Mouse (Mus musculus): Measurements from ENCODE around the gene Arnt2. TPM values are rescaled to one million over a fixed set of nuclear protein-coding genes. Genes with fewer than 3 reads are reported as not detected.

Arnt2 gene
- total and polyA plus RNA-seq, 3 experiments: 0.03 to 0.27 (median 0.17) TPM

DNA sequence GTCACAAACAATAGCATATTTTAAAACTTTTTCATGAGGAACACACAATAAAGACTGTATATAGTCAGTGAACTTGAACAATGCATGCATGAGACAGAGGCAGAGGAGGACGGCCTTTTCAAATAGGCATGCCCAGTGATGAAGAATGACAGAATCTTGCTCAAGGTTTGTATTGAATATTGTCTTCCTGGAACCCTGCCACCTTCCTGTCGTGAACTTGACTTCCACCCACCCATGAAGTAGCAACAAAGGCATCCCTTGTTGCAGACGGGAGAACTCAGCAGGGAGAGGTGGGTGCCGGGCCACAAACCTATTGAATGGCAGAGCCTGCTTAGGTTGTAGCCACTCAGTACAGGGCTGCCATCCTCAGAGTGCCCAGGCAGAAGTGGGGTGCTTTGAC is 43.7 kb downstream of the Arnt2 start:
- no peak for TF ChIP-seq POLR2A (IDR thresholded peaks at IDR 0.05; ENCODE audit: low read depth, low read length)
- no peak for TF ChIP-seq JUN (IDR thresholded peaks at IDR 0.05; ENCODE audit: insufficient read depth, low read depth, low read length)
- TF ChIP-seq CHD1 (IDR thresholded peaks at IDR 0.05; ENCODE audit: low read depth, low read length): no peak
- no peak for TF ChIP-seq EP300 (IDR thresholded peaks at IDR 0.05; ENCODE audit: low read length)
- TF ChIP-seq TBP (conservative IDR thresholded peaks at IDR 0.05; ENCODE audit: low read depth, low read length): no peak
- TF ChIP-seq E2F4 (IDR thresholded peaks at IDR 0.05; ENCODE audit: insufficient replicate concordance, low read depth, low read length): no peak
- TF ChIP-seq RCOR1 (conservative IDR thresholded peaks at IDR 0.05; ENCODE audit: low read depth, low read length): no peak
- no peak for TF ChIP-seq JUND (conservative IDR thresholded peaks at IDR 0.05; ENCODE audit: low read depth, low read length)
- TF ChIP-seq ELF1 (IDR thresholded peaks at IDR 0.05; ENCODE audit: low read depth, low read length): no peak
- TF ChIP-seq MEF2A (IDR thresholded peaks at IDR 0.05; ENCODE audit: borderline replicate concordance, low read depth, low read length): no peak
- TF ChIP-seq MAZ (IDR thresholded peaks at IDR 0.05; ENCODE audit: low read depth, low read length): no peak
- no peak for TF ChIP-seq CHD2 (IDR thresholded peaks at IDR 0.05; ENCODE audit: low read length)
- no peak for TF ChIP-seq SIN3A (IDR thresholded peaks at IDR 0.05; ENCODE audit: low read length)
- TF ChIP-seq PAX5 (IDR thresholded peaks at IDR 0.05; ENCODE audit: low read length): no peak
- no peak for TF ChIP-seq ZC3H11A (IDR thresholded peaks at IDR 0.05; ENCODE audit: low read depth, low read length)
- no peak for TF ChIP-seq ZNF384 (IDR thresholded peaks at IDR 0.05; ENCODE audit: low read depth, low read length)
- TF ChIP-seq TCF12 (IDR thresholded peaks at IDR 0.05; ENCODE audit: low read depth, low read length): no peak
- no peak for TF ChIP-seq ZKSCAN1 (IDR thresholded peaks at IDR 0.05; ENCODE audit: borderline replicate concordance, low read depth, low read length)
- no peak for TF ChIP-seq ETS1 (conservative IDR thresholded peaks at IDR 0.05; ENCODE audit: low read depth, low read length)
- no peak for TF ChIP-seq MAX (IDR thresholded peaks at IDR 0.05; ENCODE audit: low read length)
- in situ Hi-C loops (cut with MboI; ENCODE audit: low pct_ligation_motif_present, low pct_unique_long_range_greater_than_20kb, low sequenced_read_pairs) (no loop called here), dilution Hi-C loops (cut with MboI; ENCODE audit: extremely low pct_ligation_motif_present, extremely low pct_unique_long_range_greater_than_20kb, low sequenced_read_pairs) (no loop called here)
- Histone ChIP-seq H3K4me2 (ENCODE audit: insufficient read depth, low read depth, poor library complexity, severe bottlenecking) (no peak overlapping the region), H3K4me1 (ENCODE audit: control insufficient read depth in 1 of 2, insufficient read depth in 2 of 2) (peaks cover 11 to 27% of the 10 kb centered on the region in 2 experiments), H3K4me3 (replicated peaks in 1 of 3; ENCODE audit: low read depth in 2 of 3, low read length in 2 of 3, poor library complexity in 1 of 3) (no peak overlapping the region), H3K9me3 (replicated peaks; ENCODE audit: low read length) (no peaks in the 10 kb centered on the region), H3K79me2 (replicated peaks; ENCODE audit: control insufficient read depth, extremely low read depth, insufficient read depth, poor library complexity, severe bottlenecking) (no peaks in the 10 kb centered on the region), H3K36me3 (replicated peaks in 1 of 2; ENCODE audit: control insufficient read depth in 1 of 2, insufficient read depth in 1 of 2, low read length in 1 of 2) (no peaks in the 10 kb centered on the region), H3K27me3 (replicated peaks) (no peaks in the 10 kb centered on the region), H3K27ac (ENCODE audit: insufficient read depth, low read depth) (no peak overlapping the region), H3K9ac (ENCODE audit: insufficient read depth, low read depth) (no peak overlapping the region)
- DNase-seq (ENCODE audit: extremely low read depth): no peak

DNA sequence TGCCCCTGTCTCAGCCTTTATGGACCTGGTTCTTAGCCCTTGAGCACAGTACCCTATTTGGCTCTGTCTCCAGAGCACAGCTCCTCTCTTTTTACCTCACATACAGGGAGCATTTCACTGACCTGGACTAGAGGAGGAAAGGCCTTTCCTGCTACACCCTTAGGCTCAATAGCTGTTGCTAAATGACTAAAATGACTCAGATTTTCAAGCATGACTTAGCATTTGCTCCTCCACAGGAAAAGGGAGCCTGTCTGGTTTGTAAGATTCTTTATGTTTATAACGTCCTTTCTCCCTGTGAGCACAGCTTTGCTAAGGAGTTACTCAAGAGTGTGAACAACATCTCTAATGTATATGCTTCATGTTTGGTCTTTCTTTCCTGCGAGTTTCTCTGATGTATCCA is 47.3 kb downstream of the Arnt2 start:
- no peak for DNase-seq (ENCODE audit: extremely low read depth)
- H3K27ac ChIP-seq (ENCODE audit: insufficient read depth, low read depth): no peak overlapping the region
- H3K79me2 ChIP-seq (replicated peaks; ENCODE audit: control insufficient read depth, extremely low read depth, insufficient read depth, poor library complexity, severe bottlenecking): no peaks in the 10 kb centered on the region
- in situ Hi-C loops (cut with MboI; ENCODE audit: low pct_ligation_motif_present, low pct_unique_long_range_greater_than_20kb, low sequenced_read_pairs) (no loop called here), dilution Hi-C loops (cut with MboI; ENCODE audit: extremely low pct_ligation_motif_present, extremely low pct_unique_long_range_greater_than_20kb, low sequenced_read_pairs) (no loop called here)
- H3K4me2 ChIP-seq (ENCODE audit: insufficient read depth, low read depth, poor library complexity, severe bottlenecking): no peak overlapping the region
- no peaks in the 10 kb centered on the region for H3K9me3 ChIP-seq (replicated peaks; ENCODE audit: low read length)
- H3K27me3 ChIP-seq (replicated peaks): no peaks in the 10 kb centered on the region
- TF ChIP-seq IRF4 (IDR thresholded peaks at IDR 0.05; ENCODE audit: low read depth, low read length) (no peak), E2F4 (IDR thresholded peaks at IDR 0.05; ENCODE audit: insufficient replicate concordance, low read depth, low read length) (no peak), MAFK (IDR thresholded peaks at IDR 0.05; ENCODE audit: insufficient replicate concordance, low read length) (no peak), MYC (IDR thresholded peaks at IDR 0.05; ENCODE audit: low read depth, low read length) (no peak), KAT2A (IDR thresholded peaks at IDR 0.05; ENCODE audit: insufficient replicate concordance, low read length) (no peak), MAX (IDR thresholded peaks at IDR 0.05; ENCODE audit: low read length) (no peak), EP300 (IDR thresholded peaks at IDR 0.05; ENCODE audit: low read length) (no peak), CHD1 (IDR thresholded peaks at IDR 0.05; ENCODE audit: low read depth, low read length) (no peak), RCOR1 (conservative IDR thresholded peaks at IDR 0.05; ENCODE audit: low read depth, low read length) (no peak), USF1 (IDR thresholded peaks at IDR 0.05; ENCODE audit: low read depth, low read length) (no peak), SIN3A (IDR thresholded peaks at IDR 0.05; ENCODE audit: low read length) (no peak), NELFE (IDR thresholded peaks at IDR 0.05; ENCODE audit: low read depth, low read length) (no peak), UBTF (IDR thresholded peaks at IDR 0.05; ENCODE audit: low read depth, low read length) (no peak), MXI1 (IDR thresholded peaks at IDR 0.05; ENCODE audit: low read depth, low read length) (no peak), ETS1 (conservative IDR thresholded peaks at IDR 0.05; ENCODE audit: low read depth, low read length) (no peak), SMC3 (IDR thresholded peaks at IDR 0.05; ENCODE audit: low read depth, low read length) (no peak), CTCF (conservative IDR thresholded peaks at IDR 0.05 in 1 of 2, IDR thresholded peaks at IDR 0.05 in 1 of 2; ENCODE audit: low read depth in 2 of 2, low read length in 2 of 2) (no peak), ZNF384 (IDR thresholded peaks at IDR 0.05; ENCODE audit: low read depth, low read length) (no peak), POLR2A (IDR thresholded peaks at IDR 0.05; ENCODE audit: low read depth, low read length) (no peak)
- H3K4me3 ChIP-seq (replicated peaks in 1 of 3; ENCODE audit: low read depth in 2 of 3, low read length in 2 of 3, poor library complexity in 1 of 3): no peak overlapping the region
- no peaks in the 10 kb centered on the region for H3K36me3 ChIP-seq (replicated peaks in 1 of 2; ENCODE audit: control insufficient read depth in 1 of 2, insufficient read depth in 1 of 2, low read length in 1 of 2)
- H3K4me1 ChIP-seq (ENCODE audit: control insufficient read depth in 1 of 2, insufficient read depth in 2 of 2): peaks cover 2 to 20% of the 10 kb centered on the region in 2 experiments; a peak in 3 of 4 replicates
- no peak overlapping the region for H3K9ac ChIP-seq (ENCODE audit: insufficient read depth, low read depth)
